Mouse (Mus musculus) neural tube, embryonic 15.5 days (tissue): Measurements from ENCODE around the gene Retreg1. TPM values are rescaled to one million over a fixed set of nuclear protein-coding genes. Genes with fewer than 3 reads are reported as not detected.

Source experiments
- ATAC-seq: fragments of 200-750 bp; cut with Nextera tagmentation; 2 replicates; pipeline ENCODE4 v1.8.0; 2017; ENCODE audit warnings: mild to moderate bottlenecking, moderate TSS enrichment, moderate library complexity; ENCODE audit not compliant: low FRiP score
- H3K27ac ChIP-seq: fragments of 300-500 bp; sonication (generic); replicated peaks from 2 replicates; pipeline ENCODE4 v1.5.1; 2015; ENCODE audit warnings: mild to moderate bottlenecking, inconsistent platforms
- H3K27me3 ChIP-seq: fragments of 300-500 bp; sonication (generic); replicated peaks from 2 replicates; pipeline ENCODE4 v1.6.1; 2015; ENCODE audit warnings: inconsistent platforms
- H3K36me3 ChIP-seq: fragments of 300-500 bp; sonication (generic); 2 replicates; pipeline ENCODE4 v1.6.1; 2015; ENCODE audit warnings: inconsistent platforms
- H3K4me1 ChIP-seq: fragments of 300-500 bp; sonication (generic); 2 replicates; pipeline ENCODE4 v1.6.1; 2015; ENCODE audit warnings: inconsistent platforms
- H3K4me2 ChIP-seq: fragments of 300-500 bp; sonication (generic); 2 replicates; pipeline ENCODE4 v1.6.1; 2015; ENCODE audit warnings: inconsistent platforms, mild to moderate bottlenecking, moderate library complexity
- H3K4me3 ChIP-seq: fragments of 300-500 bp; sonication (generic); replicated peaks from 2 replicates; pipeline ENCODE4 v1.5.1; 2015; ENCODE audit warnings: mild to moderate bottlenecking, inconsistent platforms
- H3K9ac ChIP-seq: fragments of 300-500 bp; sonication (generic); replicated peaks from 2 replicates; pipeline ENCODE4 v1.6.1; 2015; ENCODE audit warnings: mild to moderate bottlenecking, inconsistent platforms
- H3K9me3 ChIP-seq: fragments of 300-500 bp; sonication (generic); replicated peaks from 2 replicates; pipeline ENCODE4 v1.6.1; 2016; ENCODE audit warnings: inconsistent platforms
- WGBS: fragments of 180-500 bp; shearing (Covaris S2); methylation state at CpG from one replicate; pipeline ENCODE4 v1.1.7; 2015; ENCODE audit warnings: mixed read lengths; 5-methylcytosine and 5-hydroxymethylcytosine counted together
- polyA plus RNA-seq: library from polyadenylated mRNA; unstranded; fragments of >200 nt; fragmentation: Nextera tagmentation; extraction: Ambion mirVana; gene quantifications from 2 replicates; pipeline ENCODE4 v1.2.1, GENCODE M21; 2015

Retreg1 gene
- 15.8 and 16.2 TPM in 2 replicates for polyA plus RNA-seq

DNA sequence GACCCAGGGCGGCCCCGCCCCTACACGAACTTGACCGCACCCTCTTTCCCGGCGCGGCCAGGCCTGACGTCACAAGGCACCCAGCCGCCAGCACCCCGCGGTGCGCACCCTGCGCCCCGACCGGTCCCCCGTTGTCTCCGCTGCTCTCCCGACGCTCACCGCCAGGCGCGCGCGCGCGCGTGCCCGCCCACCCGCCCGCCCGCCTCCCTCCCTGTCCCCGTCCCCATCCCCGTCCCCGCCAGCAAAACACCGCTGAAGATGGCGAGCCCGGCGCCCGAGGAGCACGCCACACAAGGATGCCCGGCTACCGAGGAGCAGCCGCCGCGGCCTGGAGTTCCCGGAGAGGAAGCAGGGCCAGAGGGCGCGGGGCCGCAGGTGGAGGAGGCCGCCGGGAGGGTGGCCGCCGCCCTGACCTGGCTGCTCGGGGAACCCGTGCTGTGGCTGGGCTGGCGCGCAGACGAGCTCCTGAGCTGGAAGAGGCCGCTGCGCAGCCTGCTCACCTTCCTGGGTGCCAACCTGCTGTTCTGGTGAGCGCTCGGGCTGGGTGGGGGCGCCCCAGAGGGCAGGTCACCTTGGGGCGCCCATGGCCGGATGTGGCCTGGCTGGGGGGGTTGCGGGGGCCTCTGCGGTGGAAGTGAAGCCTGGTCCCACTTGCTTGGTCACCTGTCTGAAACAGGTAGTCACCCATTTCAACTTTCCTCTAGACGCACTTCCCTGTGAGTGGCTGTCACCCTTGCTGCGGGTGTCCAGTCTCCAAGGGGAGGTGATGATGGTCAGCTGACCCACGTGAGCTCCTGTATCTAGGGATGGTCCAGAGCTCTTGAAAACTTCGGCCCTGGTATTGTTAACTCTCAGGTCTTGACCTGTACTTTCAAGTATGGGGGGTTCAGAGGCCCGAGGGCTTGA, at the start of gene Retreg1:
TSS of gene Retreg1 (plus strand) at position 95 of the 906 bp plus-strand sequence.
- H3K9me3 ChIP-seq, result no peaks in the 10 kb centered on the region
- under 1% methylated on average over 57 of the region's 72 CpGs for WGBS
- peak within 1 kb of the TSS; percentile 78 for H3K27ac ChIP-seq
- peaks cover 19% of the 10 kb centered on the region for H3K4me1 ChIP-seq
- peaks cover 7% of the 10 kb centered on the region; the same call in 1 of the 2 replicates for H3K27me3 ChIP-seq
- H3K4me2 ChIP-seq, result peak within 1 kb of the TSS; percentile 96
- no peaks in the 10 kb centered on the region for H3K36me3 ChIP-seq
- peak within 1 kb of the TSS; percentile 81 for H3K9ac ChIP-seq
- ATAC-seq, result peak; percentile 89
- peak within 1 kb of the TSS; percentile 77 for H3K4me3 ChIP-seq

DNA sequence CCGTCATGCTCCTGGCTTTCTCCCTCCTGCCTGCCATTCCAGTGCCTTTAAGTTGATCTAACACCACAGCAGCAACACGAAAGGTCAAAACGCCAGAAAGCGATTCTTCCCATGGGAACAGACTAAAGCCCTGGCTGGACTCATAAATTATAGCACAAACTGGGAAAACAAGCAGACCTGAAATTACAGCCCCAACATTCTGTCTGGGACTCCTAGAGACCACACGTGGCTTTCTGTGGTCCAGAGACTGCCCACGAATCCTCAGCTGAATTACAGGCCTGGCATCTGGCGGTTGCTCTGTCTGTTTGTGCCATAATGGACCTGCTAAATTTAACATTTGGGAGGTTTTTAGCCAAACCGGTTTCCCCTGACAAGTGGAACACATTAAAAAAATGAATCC, 48.9 kb upstream of the Retreg1 start:
- Histone ChIP-seq H3K9ac (no peak overlapping the region), H3K9me3 (no peaks in the 10 kb centered on the region), H3K27ac (no peak overlapping the region), H3K27me3 (no peaks in the 10 kb centered on the region), H3K4me2 (no peak overlapping the region), H3K4me1 (0 out of 2 replicates have a peak, but pooled peaks cover 4% of the 10 kb centered on the region), H3K36me3 (no peaks in the 10 kb centered on the region), H3K4me3 (no peak overlapping the region)
- 47% methylated on average over 8 of the region's 8 CpGs for WGBS
- no peak for ATAC-seq

DNA sequence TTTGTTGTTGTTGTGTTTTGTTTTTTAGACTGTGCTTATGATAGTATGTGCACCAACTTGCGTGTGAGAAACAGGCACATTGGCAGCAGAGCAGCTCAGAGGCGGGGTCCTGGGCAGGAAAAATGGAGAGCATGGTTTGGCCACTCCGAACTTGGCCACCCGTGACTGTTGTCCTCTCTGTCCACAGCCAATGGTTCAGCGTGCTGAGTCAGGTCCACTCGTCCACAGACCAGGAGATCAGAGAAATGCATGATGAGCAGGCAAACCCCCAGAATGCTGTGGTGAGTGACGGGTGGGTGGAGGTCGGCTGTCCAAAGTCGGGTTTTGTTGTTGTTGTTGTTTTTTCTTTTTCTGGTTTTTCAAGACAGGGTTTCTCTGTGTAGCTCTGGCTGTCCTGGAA, 47.5 kb upstream of the Retreg1 start:
- no peak overlapping the region for H3K4me2 ChIP-seq
- no peak overlapping the region for H3K27ac ChIP-seq
- ATAC-seq, result no peak
- H3K4me3 ChIP-seq, result no peak overlapping the region
- WGBS, result 94% methylated on average over 9 of the region's 9 CpGs
- no peaks in the 10 kb centered on the region for H3K9me3 ChIP-seq
- H3K36me3 ChIP-seq, result peaks cover 6% of the 10 kb centered on the region; the same call in 1 of the 2 replicates
- H3K4me1 ChIP-seq, result no peaks in the 10 kb centered on the region
- H3K9ac ChIP-seq, result no peak overlapping the region
- H3K27me3 ChIP-seq, result no peaks in the 10 kb centered on the region

- WGBS, result 56% methylated on average over 3 of the region's 3 CpGs
- Histone ChIP-seq H3K4me1 (no peaks in the 10 kb centered on the region), H3K27ac (no peak overlapping the region), H3K27me3 (no peaks in the 10 kb centered on the region), H3K36me3 (peaks cover 10% of the 10 kb centered on the region; the same call in 1 of the 2 replicates), H3K9ac (no peak overlapping the region), H3K9me3 (no peaks in the 10 kb centered on the region), H3K4me3 (no peak overlapping the region), H3K4me2 (no peak overlapping the region)
- no peak for ATAC-seq
These were observed 46.6 kb upstream of the Retreg1 start for GRCm38 (mm10) chr15:25796353-25796752.

DNA sequence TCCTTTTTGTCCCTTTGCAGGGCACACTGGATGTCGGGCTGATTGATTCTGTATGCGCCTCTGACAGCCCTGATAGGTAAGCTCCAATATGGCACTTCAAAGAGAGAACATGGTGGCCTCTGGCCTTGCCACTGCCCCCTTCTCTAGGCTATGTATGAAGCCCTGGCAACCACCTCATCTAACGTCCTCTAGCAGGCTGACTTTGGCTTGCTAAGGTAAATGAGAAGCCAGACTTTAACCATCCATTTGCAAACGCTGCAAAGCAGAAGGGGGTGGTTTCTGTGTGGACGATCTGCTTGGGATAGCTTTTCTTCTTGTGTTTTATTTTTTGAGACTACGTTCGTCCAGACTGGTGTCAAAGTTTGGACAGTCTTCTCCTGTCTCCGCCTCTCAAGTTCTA, 45.8 kb upstream of the Retreg1 start:
- no peak overlapping the region for H3K27ac ChIP-seq
- no peaks in the 10 kb centered on the region for H3K27me3 ChIP-seq
- no peak overlapping the region for H3K9ac ChIP-seq
- 93% methylated on average over 8 of the region's 8 CpGs for WGBS
- no peaks in the 10 kb centered on the region for H3K4me1 ChIP-seq
- no peak overlapping the region for H3K4me3 ChIP-seq
- H3K9me3 ChIP-seq, result no peaks in the 10 kb centered on the region
- no peak for ATAC-seq
- H3K36me3 ChIP-seq, result peaks cover 11% of the 10 kb centered on the region; the same call in 1 of the 2 replicates
- H3K4me2 ChIP-seq, result no peak overlapping the region

- ATAC-seq, result no peak
- H3K27ac ChIP-seq, result no peak overlapping the region
- no peak overlapping the region for H3K4me2 ChIP-seq
- H3K9me3 ChIP-seq, result no peaks in the 10 kb centered on the region
- WGBS, result 92% methylated on average over 1 of the region's 1 CpGs
- no peak overlapping the region for H3K4me3 ChIP-seq
- no peak overlapping the region for H3K9ac ChIP-seq
- no peaks in the 10 kb centered on the region for H3K4me1 ChIP-seq
- no peaks in the 10 kb centered on the region for H3K27me3 ChIP-seq
- H3K36me3 ChIP-seq, result peaks cover 11% of the 10 kb centered on the region; the same call in 1 of the 2 replicates
These were observed 45.1 kb upstream of the Retreg1 start for GRCm38 (mm10) chr15:25797888-25798287.

DNA sequence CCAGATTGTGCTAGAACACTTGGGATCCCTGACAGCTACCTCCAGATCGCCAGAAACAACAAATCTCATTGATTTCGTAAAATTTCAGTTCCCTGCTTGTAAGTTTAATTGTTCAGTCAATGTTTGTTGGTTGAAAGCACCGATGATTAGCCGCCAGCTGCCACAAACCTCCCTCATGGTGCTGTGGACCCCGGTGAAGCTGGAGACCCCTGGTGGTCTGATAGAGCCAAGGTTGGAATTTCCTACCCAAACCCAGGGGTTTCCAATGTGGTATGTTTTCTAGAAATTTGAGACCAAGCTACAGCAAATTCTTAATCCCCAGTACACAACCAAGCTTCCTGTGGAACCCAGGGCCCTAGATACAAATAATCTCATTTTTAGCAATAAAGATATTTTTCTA, 41.3 kb upstream of the Retreg1 start:
- no peak overlapping the region for H3K27ac ChIP-seq
- H3K4me1 ChIP-seq, result no peaks in the 10 kb centered on the region
- no peaks in the 10 kb centered on the region for H3K9me3 ChIP-seq
- H3K36me3 ChIP-seq, result peaks cover 11% of the 10 kb centered on the region; the same call in 1 of the 2 replicates
- H3K27me3 ChIP-seq, result no peaks in the 10 kb centered on the region
- no peak overlapping the region for H3K4me2 ChIP-seq
- no peak for ATAC-seq
- 72% methylated on average over 5 of the region's 5 CpGs for WGBS
- H3K9ac ChIP-seq, result no peak overlapping the region
- no peak overlapping the region for H3K4me3 ChIP-seq

DNA sequence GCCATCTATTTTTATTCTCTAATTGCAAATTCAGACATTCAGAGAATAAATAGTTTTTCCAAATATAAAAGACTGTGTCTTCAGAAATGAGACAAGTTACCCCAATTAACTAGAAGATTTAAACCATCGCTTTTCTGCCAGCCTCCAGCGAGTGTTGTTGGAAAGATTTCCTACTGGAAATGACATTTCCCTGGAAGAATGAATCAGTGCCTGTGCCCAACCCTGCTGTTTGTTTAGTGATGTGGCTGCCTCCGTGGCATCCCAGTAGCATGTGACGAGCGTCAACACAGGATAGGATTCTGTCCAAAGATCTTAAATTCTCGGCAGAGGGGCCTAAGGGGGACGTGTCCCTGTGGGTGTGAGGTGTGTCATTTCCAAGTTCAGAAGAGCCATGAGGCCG, 40.8 kb upstream of the Retreg1 start:
- H3K4me2 ChIP-seq, result no peak overlapping the region
- no peaks in the 10 kb centered on the region for H3K27me3 ChIP-seq
- ATAC-seq, result no peak
- H3K4me3 ChIP-seq, result no peak overlapping the region
- WGBS, result 74% methylated on average over 8 of the region's 8 CpGs
- no peak overlapping the region for H3K27ac ChIP-seq
- no peaks in the 10 kb centered on the region for H3K4me1 ChIP-seq
- H3K9me3 ChIP-seq, result no peaks in the 10 kb centered on the region
- peaks cover 11% of the 10 kb centered on the region; the same call in 1 of the 2 replicates for H3K36me3 ChIP-seq
- H3K9ac ChIP-seq, result no peak overlapping the region

DNA sequence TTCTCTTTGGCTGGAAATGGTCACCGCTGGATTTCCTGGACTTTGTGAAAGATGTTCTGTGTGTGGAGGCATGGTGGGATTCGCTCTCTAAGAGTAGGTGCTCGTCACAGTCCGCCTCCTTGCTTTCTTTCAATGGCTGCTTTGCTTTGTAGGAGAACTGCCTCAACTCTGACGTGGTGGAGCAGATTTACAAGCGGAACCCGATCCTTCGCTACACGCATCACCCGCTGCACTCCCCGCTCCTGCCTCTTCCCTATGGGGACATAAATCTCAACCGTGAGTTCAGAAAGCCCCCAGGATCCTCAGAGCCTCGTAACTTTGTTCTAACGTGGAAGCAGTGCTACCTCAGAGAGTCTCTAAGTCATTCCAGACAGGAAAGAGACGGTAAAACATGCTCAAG, 39.9 kb upstream of the Retreg1 start:
- peaks cover 11% of the 10 kb centered on the region; the same call in 1 of the 2 replicates for H3K36me3 ChIP-seq
- ATAC-seq, result peak; percentile 27

GRCm38 (mm10) chr15:25805336-25806110, 37.5 kb upstream of the Retreg1 start:
- Histone ChIP-seq H3K9ac (no peak overlapping the region), H3K27ac (0 out of 2 replicates have a peak overlapping the region, but pooled peaks have one; percentile 23), H3K4me3 (no peak overlapping the region), H3K36me3 (peaks cover 13% of the 10 kb centered on the region; the same call in 1 of the 2 replicates), H3K9me3 (no peaks in the 10 kb centered on the region), H3K27me3 (no peaks in the 10 kb centered on the region), H3K4me2 (no peak overlapping the region), H3K4me1 (no peaks in the 10 kb centered on the region)
- peak; percentile 26; the same call in 1 of the 2 replicates for ATAC-seq
- 80% methylated on average over 21 of the region's 21 CpGs for WGBS

More for the DNA sequence above, 39.9 kb upstream of the Retreg1 start:
- Histone ChIP-seq H3K9me3 (no peaks in the 10 kb centered on the region), H3K27me3 (no peaks in the 10 kb centered on the region), H3K4me1 (no peaks in the 10 kb centered on the region), H3K27ac (no peak overlapping the region), H3K4me3 (no peak overlapping the region), H3K9ac (no peak overlapping the region), H3K4me2 (no peak overlapping the region)
- 37% methylated on average over 15 of the region's 15 CpGs for WGBS

DNA sequence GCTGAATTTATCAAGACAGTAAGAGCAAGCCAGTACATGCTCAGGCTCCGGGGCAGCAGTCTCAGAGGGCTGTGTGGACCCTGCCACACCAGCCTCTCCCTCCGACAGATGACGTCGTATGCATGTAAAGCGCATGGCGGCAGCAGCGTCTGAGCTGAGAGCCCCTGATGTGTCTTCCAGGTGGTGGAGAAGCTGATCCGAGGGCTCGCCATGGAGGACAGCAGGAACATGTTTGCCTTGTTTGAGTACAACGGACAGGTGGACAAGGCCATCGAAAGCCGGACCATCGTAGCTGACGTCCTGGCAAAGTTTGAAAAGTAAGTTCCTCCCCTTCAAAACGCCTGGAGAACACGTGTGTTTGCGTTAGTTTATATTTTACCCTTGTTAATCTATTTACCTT, 36.6 kb upstream of the Retreg1 start:
- Histone ChIP-seq H3K9ac (no peak overlapping the region), H3K4me1 (no peaks in the 10 kb centered on the region), H3K27ac (no peak overlapping the region), H3K9me3 (no peaks in the 10 kb centered on the region), H3K4me3 (no peak overlapping the region), H3K36me3 (peaks cover 13% of the 10 kb centered on the region; the same call in 1 of the 2 replicates), H3K27me3 (no peaks in the 10 kb centered on the region), H3K4me2 (no peak overlapping the region)
- 90% methylated on average over 17 of the region's 17 CpGs for WGBS
- no peak for ATAC-seq
